Mouse (Mus musculus) limb, embryonic 11.5 days (tissue): Measurements from ENCODE around the gene Card10. TPM values are rescaled to one million over a fixed set of nuclear protein-coding genes. Genes with fewer than 3 reads are reported as not detected.

ENCODE experiments used
- ATAC-seq: fragments of 200-750 bp; cut with Nextera tagmentation; 2 replicates; pipeline ENCODE4 v1.8.0; 2017; ENCODE audit warnings: low read depth; ENCODE audit not compliant: insufficient number of reproducible peaks, low FRiP score, low TSS enrichment
- DNase-seq: peaks from one replicate; pipeline ENCODE4 v3.0.0-alpha.2; 2015; ENCODE audit warnings: low spot score
- H3K27ac ChIP-seq: fragments of 300-500 bp; sonication (generic); replicated peaks from 2 replicates; pipeline ENCODE4 v1.5.1; 2014; ENCODE audit warnings: low read depth, mild to moderate bottlenecking, low read length
- H3K27me3 ChIP-seq: fragments of 300-500 bp; sonication (generic); 2 replicates; pipeline ENCODE4 v1.6.1; 2014; ENCODE audit warnings: mild to moderate bottlenecking, low read length, mixed read lengths; ENCODE audit not compliant: control insufficient read depth, insufficient read depth
- H3K36me3 ChIP-seq: fragments of 300-500 bp; sonication (generic); 2 replicates; pipeline ENCODE4 v1.6.1; 2014; ENCODE audit warnings: mild to moderate bottlenecking, low read length, moderate library complexity, mixed read lengths; ENCODE audit not compliant: control insufficient read depth, insufficient read depth
- H3K4me1 ChIP-seq: fragments of 300-500 bp; sonication (generic); 2 replicates; pipeline ENCODE4 v1.6.1; 2014; ENCODE audit warnings: low read length, mixed read lengths; ENCODE audit not compliant: control insufficient read depth, insufficient read depth
- H3K4me2 ChIP-seq: fragments of 300-500 bp; sonication (generic); 2 replicates; pipeline ENCODE4 v1.6.1; 2014; ENCODE audit warnings: low read depth, mild to moderate bottlenecking, moderate library complexity; ENCODE audit not compliant: severe bottlenecking
- H3K4me3 ChIP-seq: fragments of 300-500 bp; sonication (generic); 2 replicates; pipeline ENCODE4 v1.5.1; 2014; ENCODE audit warnings: low read depth, low read length
- H3K9ac ChIP-seq: fragments of 300-500 bp; sonication (generic); 2 replicates; pipeline ENCODE4 v1.6.1; 2014; ENCODE audit warnings: mild to moderate bottlenecking, low read length
- H3K9me3 ChIP-seq: fragments of 300-500 bp; sonication (generic); 2 replicates; pipeline ENCODE4 v1.6.1; 2016; ENCODE audit warnings: low read length; ENCODE audit not compliant: control insufficient read depth
- WGBS: fragments of 180-500 bp; shearing (Covaris S2); extraction: QIAGEN DNeasy Blood & Tissue Kit; methylation state at CpG from one replicate; pipeline ENCODE4 v1.1.7; 2014; 5-methylcytosine and 5-hydroxymethylcytosine counted together
- polyA plus RNA-seq: library from polyadenylated mRNA; unstranded; fragments of >200 nt; fragmentation: Nextera tagmentation; extraction: Ambion mirVana; gene quantifications from 2 replicates; pipeline ENCODE4 v1.2.1, GENCODE M21; 2014

The Card10 gene
- polyA plus RNA-seq, 1 experiment from 2014 or later, result 3.5 TPM

DNA sequence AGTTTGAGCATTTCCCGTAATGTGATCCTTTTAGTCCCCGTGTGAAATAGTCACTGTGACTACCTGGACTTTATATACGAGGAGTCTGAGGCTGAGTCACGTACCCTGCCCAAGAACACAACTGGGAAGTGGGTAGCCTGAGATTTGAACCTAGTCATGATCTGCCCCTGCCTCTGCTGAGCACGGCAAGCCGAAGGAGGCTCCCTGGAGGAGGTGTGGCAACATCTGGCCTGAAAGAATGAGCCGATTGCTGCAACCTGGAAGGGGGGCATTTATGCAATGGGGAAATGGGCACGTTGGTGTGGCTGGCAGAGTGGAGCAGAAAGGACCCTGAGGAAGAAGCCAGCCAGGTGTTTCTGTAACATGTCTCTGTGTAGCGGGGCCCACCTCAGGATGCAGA, 6.9 kb upstream of the Card10 start:
- no peak for DNase-seq
- no peak overlapping the region for H3K9ac ChIP-seq
- WGBS, result 58% methylated on average over 9 of the region's 9 CpGs
- no peak overlapping the region for H3K4me2 ChIP-seq
- no peak overlapping the region for H3K27ac ChIP-seq
- H3K4me1 ChIP-seq, result 0 out of 2 replicates have a peak, but pooled peaks cover 2% of the 10 kb centered on the region
- peaks cover 14% of the 10 kb centered on the region for H3K27me3 ChIP-seq
- no peak overlapping the region for H3K4me3 ChIP-seq
- no peak for ATAC-seq
- no peaks in the 10 kb centered on the region for H3K9me3 ChIP-seq
- H3K36me3 ChIP-seq, result no peaks in the 10 kb centered on the region

DNA sequence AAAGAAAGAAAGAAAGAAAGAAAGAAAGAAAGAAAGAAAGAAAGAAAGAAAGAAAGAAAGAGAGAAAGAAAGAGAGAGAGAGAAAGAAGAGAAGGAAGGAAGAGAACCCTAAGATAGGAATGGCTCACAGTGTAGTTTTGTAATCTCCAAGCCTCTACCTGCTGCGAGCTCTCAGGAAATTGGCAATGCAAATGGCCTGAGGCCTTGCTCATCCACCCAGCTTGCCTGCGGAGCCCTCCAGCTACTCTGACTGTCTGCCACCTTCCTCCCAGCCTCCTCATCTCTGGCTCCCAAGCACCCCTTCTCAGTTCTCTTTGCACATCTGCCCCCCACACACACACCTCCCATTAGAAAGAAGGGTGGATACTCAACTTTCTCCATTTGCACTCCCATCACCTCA, 6.1 kb upstream of the Card10 start:
- DNase-seq, result no peak
- 82% methylated on average over 2 of the region's 2 CpGs for WGBS
- H3K4me2 ChIP-seq, result no peak overlapping the region
- peaks cover 18% of the 10 kb centered on the region for H3K27me3 ChIP-seq
- ATAC-seq, result no peak
- 0 out of 2 replicates have a peak, but pooled peaks cover 2% of the 10 kb centered on the region for H3K4me1 ChIP-seq
- H3K36me3 ChIP-seq, result no peaks in the 10 kb centered on the region
- no peak overlapping the region for H3K4me3 ChIP-seq
- H3K9me3 ChIP-seq, result no peaks in the 10 kb centered on the region
- no peak overlapping the region for H3K9ac ChIP-seq
- no peak overlapping the region for H3K27ac ChIP-seq

DNA sequence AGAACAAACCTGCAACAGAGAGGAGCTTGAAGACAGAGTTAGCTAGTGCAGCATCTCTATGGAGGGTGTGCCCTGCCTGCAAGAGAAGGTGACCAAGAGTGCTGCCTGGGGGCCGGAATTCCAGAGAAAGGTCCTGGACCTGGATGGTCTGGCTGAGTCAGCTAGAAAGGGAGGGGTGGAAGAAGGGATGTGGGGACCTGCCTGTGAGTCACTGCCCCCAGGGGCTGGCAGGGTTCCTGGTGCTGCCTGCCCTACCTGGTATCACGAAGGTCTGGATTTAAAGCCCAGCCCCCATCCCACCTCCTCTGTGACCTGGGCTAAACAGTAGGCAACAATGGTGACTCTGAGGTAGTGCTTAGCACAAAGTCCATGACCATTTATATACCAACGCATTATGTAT, 4.3 kb upstream of the Card10 start:
- ATAC-seq, result no peak
- H3K4me2 ChIP-seq, result no peak overlapping the region
- H3K9ac ChIP-seq, result no peak overlapping the region
- no peak overlapping the region for H3K4me3 ChIP-seq
- H3K27ac ChIP-seq, result no peak overlapping the region
- no peaks in the 10 kb centered on the region for H3K9me3 ChIP-seq
- H3K36me3 ChIP-seq, result no peaks in the 10 kb centered on the region
- 70% methylated on average over 3 of the region's 3 CpGs for WGBS
- 0 out of 2 replicates have a peak, but pooled peaks cover 10% of the 10 kb centered on the region for H3K4me1 ChIP-seq
- no peak for DNase-seq
- peaks cover 37% of the 10 kb centered on the region for H3K27me3 ChIP-seq

DNA sequence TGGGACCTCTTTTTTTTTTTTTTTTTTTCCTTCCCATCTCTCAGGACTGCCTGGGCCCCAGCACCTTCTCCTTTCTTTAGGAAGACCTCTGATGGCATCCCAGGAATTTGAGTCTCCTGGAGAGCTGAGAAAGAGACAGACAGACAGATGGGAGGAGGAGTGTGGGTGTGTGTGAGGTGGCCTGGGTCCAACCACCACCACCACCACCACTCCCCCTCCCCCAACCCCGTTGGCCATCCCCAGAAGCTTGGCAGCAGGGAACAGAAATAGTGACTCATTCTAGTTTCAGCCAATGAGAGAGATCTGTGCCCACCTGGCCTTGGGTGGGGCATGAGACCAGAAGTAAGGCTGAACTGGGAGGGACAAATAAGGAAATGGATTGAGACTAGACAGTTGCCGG, 3.8 kb upstream of the Card10 start:
- 50% methylated on average over 2 of the region's 2 CpGs for WGBS
- no peak overlapping the region for H3K4me2 ChIP-seq
- H3K27ac ChIP-seq, result no peak overlapping the region
- no peak overlapping the region for H3K9ac ChIP-seq
- H3K4me1 ChIP-seq, result 0 out of 2 replicates have a peak, but pooled peaks cover 10% of the 10 kb centered on the region
- H3K27me3 ChIP-seq, result peaks cover 42% of the 10 kb centered on the region
- no peak for ATAC-seq
- H3K36me3 ChIP-seq, result no peaks in the 10 kb centered on the region
- H3K4me3 ChIP-seq, result no peak overlapping the region
- DNase-seq, result no peak
- H3K9me3 ChIP-seq, result no peaks in the 10 kb centered on the region

DNA sequence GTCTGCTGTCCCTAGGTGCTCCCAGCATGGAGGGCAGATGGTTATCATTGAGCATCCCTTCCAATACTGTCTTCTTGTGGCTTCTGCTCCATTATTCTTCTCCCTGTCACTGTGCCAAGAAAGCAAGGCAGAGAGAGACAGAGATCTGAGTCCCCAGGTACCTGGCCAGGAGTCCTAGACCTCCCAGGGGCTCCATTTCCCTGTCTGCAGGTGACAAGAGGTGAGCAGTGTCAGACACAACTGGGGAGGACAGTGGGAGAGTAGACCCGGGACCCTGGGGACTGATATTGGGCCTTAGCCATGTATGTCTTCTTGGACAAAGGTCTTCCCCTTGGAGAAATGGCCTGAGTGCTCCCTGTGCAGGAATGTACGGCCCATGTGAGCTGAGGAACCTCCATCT, 2.5 kb upstream of the Card10 start:
- Histone ChIP-seq H3K4me3 (no peak overlapping the region), H3K27me3 (peaks cover 53% of the 10 kb centered on the region), H3K4me2 (no peak overlapping the region), H3K36me3 (no peaks in the 10 kb centered on the region), H3K9me3 (no peaks in the 10 kb centered on the region), H3K9ac (no peak overlapping the region), H3K27ac (no peak overlapping the region), H3K4me1 (0 out of 2 replicates have a peak, but pooled peaks cover 10% of the 10 kb centered on the region)
- ATAC-seq (no peak), DNase-seq (no peak)
- 78% methylated on average over 2 of the region's 2 CpGs for WGBS

DNA sequence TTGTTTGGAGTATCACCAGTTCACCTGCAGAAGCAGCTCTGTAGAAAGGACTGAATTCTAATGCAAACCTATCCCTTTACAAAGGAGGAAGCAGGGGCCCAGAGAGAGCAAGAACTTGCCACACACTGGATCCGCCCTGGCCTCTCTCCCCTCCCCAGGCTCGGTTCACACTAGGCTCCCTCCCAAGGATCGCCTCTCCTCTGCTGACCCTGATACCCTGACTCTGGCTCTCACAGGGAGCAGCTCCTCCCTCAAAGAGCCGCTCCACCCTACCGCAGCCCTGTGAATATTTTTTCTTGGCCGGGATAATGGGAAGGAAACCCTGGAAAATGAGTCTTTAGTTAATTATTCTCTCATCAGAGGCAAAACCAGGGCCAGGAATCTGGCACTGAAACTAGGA, 1.5 kb upstream of the Card10 start:
- no peak overlapping the region for H3K9ac ChIP-seq
- H3K4me1 ChIP-seq, result 0 out of 2 replicates have a peak, but pooled peaks cover 8% of the 10 kb centered on the region
- 11% methylated on average over 6 of the region's 6 CpGs for WGBS
- H3K36me3 ChIP-seq, result no peaks in the 10 kb centered on the region
- H3K27me3 ChIP-seq, result peaks cover 55% of the 10 kb centered on the region
- DNase-seq (no peak), ATAC-seq (no peak)
- H3K9me3 ChIP-seq, result no peaks in the 10 kb centered on the region
- no peak overlapping the region for H3K4me2 ChIP-seq
- H3K4me3 ChIP-seq, result no peak overlapping the region
- no peak overlapping the region for H3K27ac ChIP-seq

DNA sequence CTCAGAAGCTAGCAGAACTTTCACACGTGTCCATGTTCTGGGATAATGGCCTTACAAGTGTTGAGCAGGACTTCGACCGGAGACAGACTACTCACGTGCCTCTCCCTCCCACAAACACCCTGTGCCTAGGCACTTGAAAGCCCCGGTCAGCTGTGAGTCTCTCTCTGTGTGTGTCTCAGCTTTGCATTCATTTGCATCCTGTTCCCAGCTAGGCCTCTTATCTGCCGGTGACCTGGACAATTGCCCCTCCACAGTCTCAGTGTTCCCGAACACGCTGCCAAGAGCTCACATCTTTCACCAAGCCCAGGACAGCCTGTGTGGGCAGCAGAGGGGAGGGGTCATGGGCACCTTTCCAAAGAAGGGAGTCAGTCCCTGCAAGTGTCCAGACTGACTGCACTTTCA, 658 bp upstream of the Card10 start:
- no peak overlapping the region for H3K27ac ChIP-seq
- 0 out of 2 replicates have a peak, but pooled peaks cover 8% of the 10 kb centered on the region for H3K4me1 ChIP-seq
- no peaks in the 10 kb centered on the region for H3K9me3 ChIP-seq
- H3K36me3 ChIP-seq, result no peaks in the 10 kb centered on the region
- no peak for DNase-seq
- no peak overlapping the region; the same call in 1 of the 2 replicates for H3K4me2 ChIP-seq
- 4% methylated on average over 8 of the region's 8 CpGs for WGBS
- H3K27me3 ChIP-seq, result peaks cover 59% of the 10 kb centered on the region
- no peak overlapping the region for H3K9ac ChIP-seq
- ATAC-seq, result no peak
- H3K4me3 ChIP-seq, result no peak overlapping the region

DNA sequence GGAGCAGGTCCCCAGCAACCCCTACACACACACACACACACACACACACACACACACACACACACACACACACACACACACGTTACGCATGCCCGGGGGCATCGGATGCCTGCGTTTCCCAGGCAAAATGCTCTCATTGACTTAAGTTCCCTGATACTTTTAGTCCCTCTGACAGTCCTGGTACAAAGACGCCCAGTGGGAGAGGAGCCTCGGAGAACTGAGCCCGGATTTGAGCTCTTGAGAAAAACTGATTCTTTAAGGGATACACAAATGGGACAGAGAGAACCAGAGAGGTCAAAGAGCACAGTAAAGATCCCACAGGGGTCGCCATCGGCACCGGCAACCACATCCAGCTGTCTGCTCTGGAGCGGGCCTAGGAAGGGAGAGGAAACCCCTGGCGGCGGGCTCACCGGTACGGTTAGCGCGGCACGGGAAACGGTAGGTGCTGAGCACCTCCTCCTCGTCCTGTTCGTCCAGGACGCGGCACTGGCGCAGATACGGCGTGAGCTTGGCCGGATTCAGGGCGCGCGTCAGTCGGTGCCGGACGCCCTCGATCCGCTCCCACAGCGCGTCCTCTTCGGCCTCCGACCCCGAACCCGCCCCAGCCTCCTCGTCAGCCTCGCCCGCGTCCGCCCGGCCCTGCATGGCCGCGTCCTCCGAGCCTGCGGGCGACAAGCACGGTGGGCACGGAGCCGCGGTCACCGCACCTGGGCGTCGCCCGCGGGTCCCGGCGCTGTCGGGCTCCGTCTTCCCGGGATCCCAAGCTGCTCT, 686 bp downstream of the Card10 start:
- no peaks in the 10 kb centered on the region for H3K9me3 ChIP-seq
- ATAC-seq, result no peak
- H3K4me3 ChIP-seq, result peak overlapping the region; percentile 55
- H3K9ac ChIP-seq, result peak overlapping the region; percentile 40
- 6% methylated on average over 67 of the region's 67 CpGs for WGBS
- H3K4me1 ChIP-seq, result peaks cover 14% of the 10 kb centered on the region
- peak overlapping the region; percentile 81 for H3K4me2 ChIP-seq
- DNase-seq, result peak; percentile 49
- H3K36me3 ChIP-seq, result no peaks in the 10 kb centered on the region
- H3K27ac ChIP-seq, result no peak overlapping the region
- H3K27me3 ChIP-seq, result peaks cover 71% of the 10 kb centered on the region
